Mouse (Mus musculus): Measurements from ENCODE around the gene Prr11.

- no peak for TF ChIP-seq CTCF (IDR thresholded peaks at IDR 0.05; ENCODE audit: borderline replicate concordance, control insufficient read depth, extremely low read depth, insufficient read depth, low read length, poor library complexity)
- TF ChIP-seq POLR2A (IDR thresholded peaks at IDR 0.05; ENCODE audit: control insufficient read depth, extremely low read depth, insufficient read depth, low read length, poor library complexity), result no peak
Measured at GRCm38 (mm10) chr11:87109519-87110171, 1.1 kb upstream of the Prr11 start.
